Mouse (Mus musculus) spleen, postnatal 14 days (tissue): Measurements from ENCODE around the gene Lpin2.

Experiments
- DNase-seq, 2 experiments: peaks; one replicate each; pipeline ENCODE4 v3.0.0; 2021 to 2022; ENCODE audit warnings: low spot score in 2 of 2

Lpin2 gene

DNA sequence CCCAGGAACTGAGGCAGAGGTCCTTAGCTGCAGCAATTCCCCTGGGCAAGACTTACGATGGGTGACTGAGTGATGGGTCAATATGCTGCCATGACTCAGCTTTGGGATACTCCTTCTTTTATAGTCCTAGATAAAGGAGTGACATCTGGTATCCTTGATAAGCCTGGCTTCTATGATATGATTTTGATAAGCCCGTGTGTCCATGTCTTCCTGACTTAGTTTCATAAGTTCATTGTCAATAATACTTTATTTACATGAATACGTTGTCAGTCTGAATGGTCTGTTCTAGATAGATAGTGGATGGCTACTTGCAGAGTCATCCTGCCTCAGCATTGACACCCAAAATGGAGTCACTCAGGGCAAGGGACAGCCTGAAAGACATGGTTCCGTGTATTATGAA is 11.2 kb upstream of the Lpin2 start:
- DNase-seq = no peak

DNA sequence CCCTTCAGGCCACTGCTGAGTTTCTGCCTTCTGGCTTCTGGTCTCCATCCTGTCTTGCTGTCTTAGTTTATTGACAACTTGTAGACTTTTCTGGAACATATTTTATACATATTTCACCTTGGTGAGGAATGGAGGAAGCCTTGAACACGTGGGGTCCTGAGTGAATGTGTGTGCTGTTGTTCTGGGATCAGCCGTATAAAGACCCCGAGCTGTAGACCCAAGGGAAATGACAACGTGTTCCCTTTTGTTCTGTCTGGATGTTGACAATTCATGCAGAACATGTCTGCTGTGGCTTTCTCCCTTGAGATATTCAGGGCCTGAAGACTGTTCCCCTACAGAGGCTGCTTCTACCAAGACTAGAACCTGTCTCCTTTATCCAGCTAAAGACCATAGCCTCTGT is 5.0 kb upstream of the Lpin2 start:
- no peak for DNase-seq

GRCm38 (mm10) chr17:71177949-71178348 is 4.4 kb upstream of the Lpin2 start:
- DNase-seq = no peak

- DNase-seq = no peak
Observed at GRCm38 (mm10) chr17:71178530-71179181, 3.7 kb upstream of the Lpin2 start.

DNA sequence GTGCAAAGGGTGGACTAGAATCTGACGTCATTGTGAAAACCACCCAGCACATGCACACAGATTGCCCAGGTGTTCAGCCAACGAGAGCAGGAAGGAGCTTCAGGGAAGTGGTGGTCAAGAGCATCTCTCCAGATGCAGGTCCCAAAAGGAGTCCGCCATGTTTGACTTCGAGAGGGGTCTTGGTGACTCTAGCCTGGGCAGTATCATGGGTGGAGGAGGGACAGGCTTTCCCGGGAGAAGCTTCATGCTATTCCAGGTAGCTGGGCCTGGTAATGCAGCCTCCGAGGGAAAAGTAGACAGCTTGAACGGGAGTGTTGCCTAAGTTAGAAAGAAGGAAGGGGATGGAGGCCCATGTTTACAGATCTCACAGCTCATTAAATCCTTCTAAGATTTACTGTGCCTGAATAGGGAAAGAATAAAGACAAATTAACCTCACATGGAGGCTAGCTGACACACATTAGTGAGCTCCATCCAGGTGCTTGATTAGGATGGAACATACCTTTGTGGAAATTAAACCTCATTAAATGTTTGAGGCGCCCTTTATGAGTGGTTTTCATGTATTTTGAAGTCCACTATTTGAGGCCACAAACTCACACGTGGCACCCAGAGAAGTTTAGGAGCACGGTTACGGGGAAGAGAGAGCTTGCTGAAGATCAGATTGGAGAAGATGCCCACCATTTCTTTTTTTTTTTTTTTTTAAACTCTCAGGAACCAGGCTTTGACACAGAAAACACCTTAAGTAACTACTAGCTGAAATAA is 2.6 kb upstream of the Lpin2 start:
- DNase-seq = no peak

GRCm38 (mm10) chr17:71180601-71181000 is 1.8 kb upstream of the Lpin2 start:
- DNase-seq = no peak

DNA sequence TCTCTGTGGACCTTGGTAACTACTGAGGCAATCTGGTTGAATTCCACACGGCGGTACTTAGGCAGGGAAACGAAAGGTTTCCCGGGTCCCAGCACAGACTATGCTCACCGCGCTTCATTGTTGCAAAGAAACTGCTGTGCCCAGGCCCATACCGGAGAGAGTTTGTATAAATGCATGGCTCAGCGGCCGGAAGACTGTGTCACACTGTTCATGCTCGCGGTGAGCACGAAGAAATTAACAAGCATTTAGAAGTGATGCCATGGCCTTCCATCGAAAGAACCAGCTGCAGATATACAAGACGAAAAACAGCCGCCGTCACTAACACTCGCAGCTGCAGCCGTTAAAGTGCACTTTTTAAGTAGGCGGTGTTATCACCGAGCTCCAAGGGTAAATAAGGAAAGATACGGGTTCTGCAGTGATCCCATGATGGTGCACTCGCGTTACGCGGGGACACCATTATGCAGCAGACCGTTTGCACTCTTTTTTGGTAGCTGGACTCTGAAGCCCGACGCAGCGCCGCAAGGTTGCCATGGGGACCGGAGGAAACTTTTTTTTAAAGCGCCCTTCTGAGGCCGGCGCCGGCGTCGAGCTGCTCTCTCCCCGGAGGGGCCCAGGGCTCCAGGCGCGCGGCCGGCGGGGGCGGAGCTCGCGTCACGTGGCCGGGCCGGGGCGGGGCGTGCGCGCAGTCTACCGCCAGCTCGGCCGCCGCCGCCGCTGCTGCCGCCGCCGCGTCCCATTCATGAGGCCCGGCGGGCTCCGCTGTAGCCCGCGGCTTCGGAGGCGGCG is 704 bp downstream of the Lpin2 start:
- peak; percentile 88 to 92 for DNase-seq

- DNase-seq = peak; percentile 17 to 28
Observed at GRCm38 (mm10) chr17:71183657-71184261, 1.4 kb downstream of the Lpin2 start.

- peak; percentile 22 to 45 for DNase-seq
Observed at GRCm38 (mm10) chr17:71184356-71185111, 2.2 kb downstream of the Lpin2 start.

GRCm38 (mm10) chr17:71185368-71185767 is 3.0 kb downstream of the Lpin2 start:
- no peak for DNase-seq

DNA sequence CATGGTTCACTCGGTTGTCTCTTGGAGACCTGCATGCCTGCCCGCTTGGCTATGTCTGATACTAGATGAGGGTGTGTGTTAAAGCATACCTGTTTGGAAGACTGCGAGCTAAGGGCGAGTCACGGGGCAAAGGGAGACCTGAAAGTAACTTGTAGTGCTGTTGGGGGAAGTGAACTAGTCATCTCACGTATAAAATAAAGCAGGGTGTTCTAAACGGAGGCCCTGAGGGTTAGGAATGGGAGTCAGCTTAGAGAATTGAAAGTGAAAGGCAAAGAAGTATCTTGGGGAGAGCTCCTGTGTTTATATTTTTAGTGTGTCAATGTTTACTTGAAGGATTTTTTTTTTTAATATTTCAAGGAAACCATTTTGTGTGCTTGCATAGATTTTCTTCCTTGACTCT is 8.2 kb downstream of the Lpin2 start:
- DNase-seq = no peak

GRCm38 (mm10) chr17:71191063-71191462 is 8.7 kb downstream of the Lpin2 start:
- DNase-seq = no peak

GRCm38 (mm10) chr17:71191651-71192419 is 9.5 kb downstream of the Lpin2 start:
- DNase-seq = no peak

- DNase-seq = no peak
Observed at GRCm38 (mm10) chr17:71193019-71193418, 10.7 kb downstream of the Lpin2 start.

GRCm38 (mm10) chr17:71193485-71193884 is 11.1 kb downstream of the Lpin2 start:
- DNase-seq = no peak

- no peak for DNase-seq
Observed at GRCm38 (mm10) chr17:71194906-71195632, 12.7 kb downstream of the Lpin2 start.

DNA sequence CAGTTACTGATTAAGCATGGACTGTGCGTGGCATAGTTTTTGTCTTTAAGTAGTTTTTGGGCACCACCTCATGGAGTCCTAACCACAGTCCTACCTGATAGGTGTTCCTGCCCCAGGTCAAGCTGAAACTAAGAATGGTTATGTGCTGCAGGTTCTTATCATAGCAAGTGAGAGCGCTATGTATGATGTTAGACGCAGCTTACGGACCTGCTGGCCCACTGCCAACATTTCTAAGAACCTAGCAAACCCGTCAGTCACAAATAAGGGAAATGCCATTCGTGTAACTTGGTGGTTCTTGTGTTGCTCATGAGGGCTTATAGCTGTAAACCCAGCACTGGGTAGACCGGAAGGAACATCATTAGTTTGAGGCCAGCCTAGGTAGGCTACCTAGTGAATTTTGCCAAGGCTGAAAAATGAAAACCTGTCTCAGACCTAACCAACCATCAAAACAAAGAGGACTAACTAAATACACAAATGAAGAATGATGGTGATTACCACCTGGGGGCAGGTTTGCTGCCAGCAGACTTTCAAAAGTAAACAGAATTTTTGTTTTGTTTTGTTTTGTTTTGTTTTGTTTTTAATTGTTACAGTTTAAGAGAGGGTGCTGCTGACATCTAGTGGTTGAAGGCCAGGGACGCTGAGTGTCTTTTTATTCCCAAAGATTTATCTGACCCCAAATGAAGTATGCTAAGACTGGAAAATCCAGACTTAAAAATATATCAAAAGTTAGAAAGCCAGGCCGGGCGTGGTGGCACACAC is 13.5 kb downstream of the Lpin2 start:
- DNase-seq = peak in 1 of 2 experiments; percentile 47

DNA sequence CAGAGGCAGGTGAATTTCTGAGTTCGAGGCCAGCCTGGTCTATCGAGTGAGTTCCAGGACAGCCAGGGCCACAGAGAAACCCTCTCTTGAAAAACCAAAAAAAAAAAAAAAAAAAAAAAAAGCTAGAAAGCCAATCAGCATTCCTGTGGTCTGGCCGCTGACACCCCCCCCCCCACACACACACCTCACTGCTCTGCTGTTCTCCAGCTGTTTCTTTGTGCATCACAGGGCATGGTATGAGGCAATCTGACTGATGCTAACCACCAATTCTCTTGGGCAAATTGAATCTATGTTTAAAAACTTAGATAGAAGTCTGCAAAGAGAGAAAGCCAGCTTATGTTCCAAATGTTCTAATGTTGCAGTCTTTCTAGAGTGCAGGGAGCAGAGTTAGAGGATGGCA is 14.1 kb downstream of the Lpin2 start:
- no peak for DNase-seq

DNA sequence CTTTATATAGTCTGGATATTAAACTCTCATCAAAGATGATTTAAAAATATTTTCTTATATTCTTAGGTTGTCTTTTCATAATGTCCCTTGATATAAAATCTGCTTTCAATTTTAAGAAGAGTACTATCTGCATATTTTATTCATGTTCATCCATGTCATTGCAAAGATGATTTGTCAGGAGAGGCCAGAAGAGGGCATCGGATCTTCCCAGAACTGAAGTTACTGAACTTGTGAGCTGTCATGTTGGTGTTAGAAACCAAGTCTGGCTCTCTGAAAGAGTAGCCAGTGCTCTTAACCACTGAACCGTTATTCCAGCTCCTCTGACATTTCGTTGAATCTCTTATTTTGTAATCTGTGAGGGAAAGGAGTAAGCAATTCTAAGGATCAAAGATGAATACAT is 17.0 kb downstream of the Lpin2 start:
- DNase-seq = no peak
